Mouse (Mus musculus): Measurements from ENCODE around the gene Dnal4. TPM values are rescaled to one million over a fixed set of nuclear protein-coding genes. Genes with fewer than 3 reads are reported as not detected.

The Dnal4 gene
- total RNA-seq, 2 experiments from 2014 or later = 0.30 TPM; not detected in 1

- ATAC-seq (replicated peaks; ENCODE audit: low FRiP score, poor library complexity, severe bottlenecking) = peak; percentile 85
These were observed 35.5 kb downstream of the Dnal4 start, which contains the start of gene Sun2 for GRCm38 (mm10) chr15:79741921-79742705. Gene Sun2, minus strand, starts transcription at chr15:79742536.

DNA sequence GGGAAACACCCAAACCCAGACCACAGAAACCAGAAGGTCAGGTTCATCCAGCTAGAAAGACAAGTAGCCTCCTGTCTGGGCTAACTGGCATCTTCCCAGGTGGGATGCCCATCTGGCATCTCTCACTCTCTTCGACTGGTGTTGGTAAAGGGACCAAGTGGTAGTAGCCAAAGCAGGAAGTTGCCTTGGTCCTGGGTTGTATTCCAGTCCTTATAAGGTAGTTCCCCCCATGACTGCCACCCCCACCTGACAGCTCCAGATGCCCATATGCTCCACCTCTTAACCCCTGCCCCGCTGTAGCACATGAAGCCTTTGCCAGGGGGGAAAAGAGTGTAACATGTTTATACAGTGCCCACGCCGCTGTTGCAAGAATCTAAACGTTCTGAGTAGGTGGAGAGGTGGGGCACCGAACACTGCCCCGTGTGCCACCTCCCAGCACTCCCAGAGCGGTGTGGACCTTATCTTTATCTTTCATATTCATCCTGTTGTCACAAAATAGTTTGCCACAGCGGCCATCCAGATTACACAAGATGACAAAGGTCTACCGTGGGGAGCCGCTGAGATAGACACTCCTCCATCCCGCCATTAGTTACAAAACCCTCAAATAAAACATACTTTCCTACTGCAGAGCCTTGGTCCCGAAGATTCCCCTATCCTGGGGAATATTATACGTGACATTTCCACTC, 36.3 kb downstream of the Dnal4 start:
- ATAC-seq (replicated peaks; ENCODE audit: low FRiP score, poor library complexity, severe bottlenecking) = peak; percentile 33

DNA sequence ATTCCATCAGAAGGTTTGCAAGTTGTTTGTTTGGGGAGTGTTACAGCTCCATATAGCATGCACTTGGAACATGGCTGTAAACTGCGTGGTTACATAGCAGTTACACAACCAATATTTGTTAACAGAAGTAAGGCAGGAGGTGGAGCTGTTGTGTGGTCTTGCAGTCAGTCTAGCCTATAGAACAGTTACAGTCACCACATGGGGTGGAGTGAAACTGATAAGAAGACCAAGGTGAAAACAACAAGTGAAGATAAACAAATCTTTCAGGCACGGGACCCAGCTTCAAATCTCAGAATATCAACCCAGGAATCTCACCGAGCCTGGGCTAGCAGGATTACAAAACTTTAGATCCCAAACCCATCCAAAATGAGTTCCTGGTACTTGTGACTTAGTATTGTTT, 36.9 kb downstream of the Dnal4 start:
- no peak for ATAC-seq (replicated peaks; ENCODE audit: low FRiP score, poor library complexity, severe bottlenecking)

- ATAC-seq (replicated peaks; ENCODE audit: low FRiP score, poor library complexity, severe bottlenecking) = no peak
These were observed 43.3 kb downstream of the Dnal4 start for GRCm38 (mm10) chr15:79734311-79734710.

DNA sequence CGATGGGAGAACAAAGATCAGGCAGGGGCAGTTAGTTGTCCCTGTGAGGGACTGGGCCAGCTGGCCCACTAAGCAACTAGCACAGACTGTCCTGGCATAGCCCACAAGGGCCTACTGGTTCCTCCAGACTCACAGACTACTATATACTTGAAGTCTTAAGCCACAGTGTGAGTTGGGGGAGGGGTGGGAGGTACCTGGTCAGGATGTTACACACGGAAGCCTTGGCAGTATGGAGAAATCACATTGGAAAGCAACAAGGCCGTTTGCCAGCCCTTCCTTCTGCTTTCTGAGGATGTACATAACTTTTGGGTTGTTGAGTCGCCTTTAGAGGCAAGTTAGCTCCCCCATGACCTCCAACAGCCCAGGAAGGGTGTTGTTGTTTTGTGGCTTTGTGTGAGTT, 44.0 kb downstream of the Dnal4 start:
- no peak for ATAC-seq (replicated peaks; ENCODE audit: low FRiP score, poor library complexity, severe bottlenecking)

- ATAC-seq (replicated peaks; ENCODE audit: low FRiP score, poor library complexity, severe bottlenecking) = no peak
These were observed 44.5 kb downstream of the Dnal4 start for GRCm38 (mm10) chr15:79733192-79733591.

DNA sequence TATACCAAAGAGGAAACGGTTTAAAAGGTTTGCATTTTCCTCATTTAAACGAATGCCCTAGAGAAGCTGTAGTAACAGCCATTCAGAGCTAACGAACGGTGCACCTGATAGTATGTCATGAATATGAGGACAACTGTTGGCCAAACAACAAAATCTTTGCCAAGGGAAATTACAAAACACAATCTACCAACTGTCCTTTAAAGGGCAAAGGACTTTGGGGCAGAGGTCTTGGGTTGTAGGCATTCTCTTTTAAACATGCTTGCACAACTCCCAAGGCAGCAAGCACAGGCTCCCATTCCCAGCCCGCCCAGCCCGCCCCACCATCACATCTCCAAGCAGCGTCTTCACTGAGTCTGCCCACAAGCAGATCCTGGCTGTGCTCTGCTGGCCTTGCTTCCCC, 46.1 kb downstream of the Dnal4 start:
- no peak for ATAC-seq (replicated peaks; ENCODE audit: low FRiP score, poor library complexity, severe bottlenecking)

- no peak for ATAC-seq (replicated peaks; ENCODE audit: low FRiP score, poor library complexity, severe bottlenecking)
These were observed 48.8 kb downstream of the Dnal4 start for GRCm38 (mm10) chr15:79728731-79729388.

DNA sequence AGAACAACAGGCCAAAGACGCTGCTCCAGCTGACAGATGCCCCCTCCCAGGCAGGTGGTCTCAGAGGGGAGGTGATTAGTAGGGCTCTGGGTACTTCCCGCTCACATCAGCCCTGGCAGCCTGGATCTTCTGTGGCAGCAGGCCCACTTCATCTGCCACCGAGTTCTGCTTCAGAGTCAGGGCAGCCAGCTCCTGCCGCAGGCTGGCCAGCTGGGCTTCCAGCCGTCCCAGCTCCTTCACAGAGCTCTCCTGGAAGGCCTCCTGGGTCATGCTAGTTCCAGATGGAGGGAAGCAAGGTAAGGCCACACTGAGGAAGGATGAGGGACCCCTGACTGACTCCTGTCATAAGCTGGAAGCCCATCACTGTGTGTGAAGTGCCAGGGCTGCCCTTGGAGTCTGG, 49.3 kb downstream of the Dnal4 start:
- ATAC-seq (replicated peaks; ENCODE audit: low FRiP score, poor library complexity, severe bottlenecking) = no peak

GRCm38 (mm10) chr15:79727840-79728239, 49.8 kb downstream of the Dnal4 start:
- ATAC-seq (replicated peaks; ENCODE audit: low FRiP score, poor library complexity, severe bottlenecking) = no peak

GRCm38 (mm10) chr15:79725190-79725789, 52.4 kb downstream of the Dnal4 start:
- no peak for ATAC-seq (replicated peaks; ENCODE audit: low FRiP score, poor library complexity, severe bottlenecking)

DNA sequence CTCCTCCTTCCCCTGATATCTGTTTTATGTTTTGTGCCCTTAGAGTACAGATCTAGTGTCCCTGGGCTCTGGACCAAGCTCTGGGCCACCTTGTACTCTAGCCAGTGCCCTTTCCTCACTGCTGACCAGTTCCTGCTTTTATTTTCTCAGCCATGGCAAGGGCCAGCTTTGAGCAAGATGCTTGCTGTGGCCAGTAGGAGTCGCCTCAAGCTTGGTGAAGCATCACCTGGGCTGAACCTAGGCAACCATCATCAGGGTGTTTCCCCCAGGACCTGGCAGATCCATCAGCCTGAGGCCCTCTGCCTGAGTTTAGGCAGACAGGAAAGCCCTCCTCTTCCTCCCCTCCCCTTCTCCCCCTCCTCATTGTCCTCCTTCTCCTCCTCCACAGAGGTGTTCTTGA, 54.2 kb downstream of the Dnal4 start:
- ATAC-seq (replicated peaks; ENCODE audit: low FRiP score, poor library complexity, severe bottlenecking) = peak; percentile 62

DNA sequence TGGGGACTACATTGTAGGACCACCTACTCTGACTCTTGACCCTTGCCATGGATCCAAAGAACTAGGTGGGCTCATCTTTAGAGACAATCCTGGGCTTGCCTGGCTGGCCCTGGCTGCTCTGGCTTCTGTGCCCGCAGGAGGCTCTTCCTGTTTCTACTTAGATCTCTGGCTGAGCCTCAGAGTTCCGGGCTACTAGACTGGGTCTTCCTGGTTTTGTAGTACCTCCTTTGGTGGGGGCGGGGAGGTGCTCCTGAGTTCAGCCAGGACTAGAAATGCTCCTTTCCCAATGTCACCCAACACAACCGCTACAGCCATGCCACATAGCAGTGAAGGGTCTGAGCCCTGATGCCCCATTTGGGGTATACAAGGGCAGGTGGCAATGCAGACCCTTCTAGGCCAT, 56.9 kb downstream of the Dnal4 start:
- no peak for ATAC-seq (replicated peaks; ENCODE audit: low FRiP score, poor library complexity, severe bottlenecking)

GRCm38 (mm10) chr15:79720267-79720666, 57.4 kb downstream of the Dnal4 start:
- no peak for ATAC-seq (replicated peaks; ENCODE audit: low FRiP score, poor library complexity, severe bottlenecking)

- ATAC-seq (replicated peaks; ENCODE audit: low FRiP score, poor library complexity, severe bottlenecking) = no peak
These were observed 60.9 kb downstream of the Dnal4 start for GRCm38 (mm10) chr15:79716710-79717109.

DNA sequence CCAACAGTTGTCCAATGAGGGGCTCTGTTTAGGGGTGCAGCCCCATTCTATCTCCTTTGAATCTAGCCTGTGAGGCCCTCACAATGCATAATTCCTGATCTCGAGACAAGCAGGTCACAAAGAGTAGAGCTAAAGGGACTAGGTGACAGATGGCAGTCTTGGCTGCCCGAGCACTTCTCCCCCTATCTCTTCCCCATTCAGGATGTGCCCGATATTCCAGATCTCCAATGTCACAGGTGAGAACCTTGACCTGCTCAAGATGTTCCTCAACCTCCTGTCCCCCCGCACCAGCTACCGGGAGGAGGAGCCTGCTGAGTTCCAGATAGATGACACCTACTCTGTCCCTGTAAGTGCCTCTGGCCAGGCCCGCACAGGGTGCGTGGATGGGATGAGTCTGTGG, 62.0 kb downstream of the Dnal4 start:
- ATAC-seq (replicated peaks; ENCODE audit: low FRiP score, poor library complexity, severe bottlenecking) = no peak

Other genes starting within 250 kb of the Dnal4 start
- gene Ddx17, start 231.1 kb downstream of the Dnal4 start, total RNA-seq (2015; ENCODE audit: low replicate concordance) = 117 and 144 TPM in 2 replicates
- gene Ddx17, start 231.1 kb downstream of the Dnal4 start, total RNA-seq (2017; ENCODE audit: low replicate concordance) = 145 and 216 TPM in 2 replicates
- 15.5 TPM in 1 of 2 replicates, not detected in the other for gene Dmc1, start 172.7 kb downstream of the Dnal4 start, total RNA-seq (2015; ENCODE audit: low replicate concordance)
- 1.0 TPM in 1 of 2 replicates, not detected in the other for gene Dmc1, start 172.7 kb downstream of the Dnal4 start, total RNA-seq (2017; ENCODE audit: low replicate concordance)
- 3.2 TPM in 1 of 2 replicates, not detected in the other for gene Fam227a, start 118.9 kb downstream of the Dnal4 start, total RNA-seq (2015; ENCODE audit: low replicate concordance)
- gene Fam227a, start 118.9 kb downstream of the Dnal4 start, total RNA-seq (2017; ENCODE audit: low replicate concordance) = 4.4 and 8.6 TPM in 2 replicates
- 3.6 and 6.3 TPM in 2 replicates for gene Cby1, start 118.7 kb downstream of the Dnal4 start, total RNA-seq (2015; ENCODE audit: low replicate concordance)
- gene Cby1, start 118.7 kb downstream of the Dnal4 start, total RNA-seq (2017; ENCODE audit: low replicate concordance) = 13.0 and 15.4 TPM in 2 replicates
- gene Tomm22, start 107.0 kb downstream of the Dnal4 start, total RNA-seq (2015; ENCODE audit: low replicate concordance) = 70.8 and 73.9 TPM in 2 replicates
- 54.8 and 62.5 TPM in 2 replicates for gene Tomm22, start 107.0 kb downstream of the Dnal4 start, total RNA-seq (2017; ENCODE audit: low replicate concordance)
- gene Josd1, start 89.9 kb downstream of the Dnal4 start, total RNA-seq (2015; ENCODE audit: low replicate concordance) = 17.7 and 18.4 TPM in 2 replicates
- gene Josd1, start 89.9 kb downstream of the Dnal4 start, total RNA-seq (2017; ENCODE audit: low replicate concordance) = 17.3 and 27.6 TPM in 2 replicates
- 43.6 and 63.1 TPM in 2 replicates for gene Gtpbp1, start 87.0 kb downstream of the Dnal4 start, total RNA-seq (2015; ENCODE audit: low replicate concordance)
- 64.1 and 94.1 TPM in 2 replicates for gene Gtpbp1, start 87.0 kb downstream of the Dnal4 start, total RNA-seq (2017; ENCODE audit: low replicate concordance)
- 29.6 and 34.0 TPM in 2 replicates for gene Sun2, start 35.3 kb downstream of the Dnal4 start, total RNA-seq (2015; ENCODE audit: low replicate concordance)
- gene Sun2, start 35.3 kb downstream of the Dnal4 start, total RNA-seq (2017; ENCODE audit: low replicate concordance) = 56.9 and 67.4 TPM in 2 replicates
- gene Nptxr, start 26.9 kb upstream of the Dnal4 start, total RNA-seq (2015; ENCODE audit: low replicate concordance) = not detected in 2 replicates
- 0.53 TPM in 1 of 2 replicates, not detected in the other for gene Nptxr, start 26.9 kb upstream of the Dnal4 start, total RNA-seq (2017; ENCODE audit: low replicate concordance)
- gene Npcd, start 56.4 kb upstream of the Dnal4 start, total RNA-seq (2015; ENCODE audit: low replicate concordance) = not detected in 2 replicates
- not detected in 2 replicates for gene Npcd, start 56.4 kb upstream of the Dnal4 start, total RNA-seq (2017; ENCODE audit: low replicate concordance)
- gene Cbx6, start 56.8 kb upstream of the Dnal4 start, total RNA-seq (2015; ENCODE audit: low replicate concordance) = 13.8 and 20.2 TPM in 2 replicates
- 21.8 and 38.9 TPM in 2 replicates for gene Cbx6, start 56.8 kb upstream of the Dnal4 start, total RNA-seq (2017; ENCODE audit: low replicate concordance)
- gene Apobec3, start 113.8 kb upstream of the Dnal4 start, total RNA-seq (2015; ENCODE audit: low replicate concordance) = 229 and 314 TPM in 2 replicates
- 185 and 259 TPM in 2 replicates for gene Apobec3, start 113.8 kb upstream of the Dnal4 start, total RNA-seq (2017; ENCODE audit: low replicate concordance)
- 21.0 and 23.1 TPM in 2 replicates for gene Cbx7, start 193.3 kb upstream of the Dnal4 start, total RNA-seq (2015; ENCODE audit: low replicate concordance)
- gene Cbx7, start 193.3 kb upstream of the Dnal4 start, total RNA-seq (2017; ENCODE audit: low replicate concordance) = 12.1 and 15.4 TPM in 2 replicates
- 1.3 TPM in 1 of 2 replicates, not detected in the other for gene Pdgfb, start 237.1 kb upstream of the Dnal4 start, total RNA-seq (2015; ENCODE audit: low replicate concordance)
- 1.6 TPM in 1 of 2 replicates, not detected in the other for gene Pdgfb, start 237.1 kb upstream of the Dnal4 start, total RNA-seq (2017; ENCODE audit: low replicate concordance)